Mouse (Mus musculus) megakaryocyte-erythroid progenitor cell, adult 5-6 weeks (primary cell): ENCODE measurements around the gene Gpatch3. TPM values are rescaled to one million over a fixed set of nuclear protein-coding genes. Genes with fewer than 3 reads are reported as not detected.

Experiments
- ATAC-seq: replicated peaks from 2 replicates; pipeline ENCODE4 v1.8.0; 2016; ENCODE audit warnings: mild to moderate bottlenecking, inconsistent platforms; ENCODE audit not compliant: severe bottlenecking, poor library complexity, low FRiP score, low TSS enrichment
- total RNA-seq, 2 experiments: library from RNA; stranded (forward) in 1 of 2; stranded (reverse) in 1 of 2; fragments of 200-1000, 215-1000 nt in 1 of 2; fragments of >200 nt in 1 of 2; fragmentation: Nextera tagmentation in 1 of 2; gene quantifications; 2 replicates each; pipeline ENCODE4 v1.2.3; 2014 to 2017

Gpatch3 gene
- total RNA-seq, 2 experiments from 2014 or later, result 1.2 to 16.9 TPM

- ATAC-seq, result no peak
Observed at GRCm38 (mm10) chr4:133577983-133578382, 3.4 kb downstream of the Gpatch3 start.

DNA sequence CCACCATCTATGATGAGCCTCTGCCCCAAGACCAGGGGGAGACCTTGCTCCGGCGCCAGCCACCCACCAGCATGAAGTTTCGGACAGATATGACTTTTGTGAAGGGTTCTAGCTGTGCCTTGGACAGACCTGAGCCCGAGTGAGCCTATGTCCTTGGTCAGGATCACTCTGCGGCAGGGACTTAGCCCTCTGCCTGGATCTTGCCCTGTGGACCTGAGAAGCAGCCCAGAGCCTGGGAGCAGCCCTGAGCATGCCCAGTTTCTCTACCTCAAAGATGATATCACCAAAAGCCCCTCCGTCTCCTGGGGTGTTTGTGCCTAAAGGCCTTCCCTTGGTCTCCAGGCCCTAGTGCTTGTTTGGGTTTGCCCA lies 9.1 kb downstream of the Gpatch3 start:
- ATAC-seq, result peak; percentile 7

DNA sequence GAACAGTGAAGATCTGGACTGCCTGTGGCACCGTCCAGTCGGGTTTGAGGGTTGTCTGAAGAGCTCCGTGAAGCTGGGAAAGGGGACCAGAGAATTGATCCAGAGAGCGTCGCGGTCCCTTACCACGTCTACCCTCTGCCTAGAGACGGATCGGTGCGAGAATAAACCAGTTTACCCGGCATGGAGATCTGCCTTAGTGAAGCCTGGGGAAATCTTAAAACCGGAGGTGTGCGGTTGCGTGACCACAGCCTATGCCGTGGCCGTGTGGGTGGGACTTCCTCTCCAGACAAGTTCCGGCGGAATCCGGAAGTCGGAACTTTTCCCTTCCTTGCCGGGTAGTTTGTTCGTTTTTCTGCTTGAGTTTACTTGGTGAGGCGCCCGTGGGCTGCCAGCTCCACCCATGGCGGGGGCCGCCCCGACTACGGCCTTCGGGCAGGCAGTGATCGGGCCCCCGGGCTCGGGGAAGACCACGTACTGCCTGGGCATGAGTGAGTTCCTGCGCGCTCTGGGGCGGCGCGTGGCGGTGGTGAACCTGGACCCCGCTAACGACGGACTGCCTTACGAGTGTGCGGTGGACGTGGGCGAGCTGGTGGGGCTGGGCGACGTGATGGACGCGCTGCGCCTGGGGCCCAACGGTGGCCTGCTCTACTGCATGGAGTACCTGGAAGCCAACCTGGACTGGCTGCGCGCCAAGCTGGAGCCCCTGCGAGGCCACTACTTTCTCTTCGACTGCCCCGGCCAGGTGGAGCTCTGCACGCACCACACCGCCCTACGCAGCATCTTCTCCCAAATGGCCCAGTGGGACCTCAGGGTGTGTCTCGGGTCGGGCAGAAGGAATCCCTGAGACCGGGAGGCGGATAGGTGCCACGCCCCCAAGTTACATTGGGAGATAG lies 9.8 kb downstream of the Gpatch3 start, which contains the start of gene Gpn2:
Gene Gpn2 (plus strand): TSS at position 304 of the 893 bp plus-strand sequence.
- peak; percentile 87 for ATAC-seq

DNA sequence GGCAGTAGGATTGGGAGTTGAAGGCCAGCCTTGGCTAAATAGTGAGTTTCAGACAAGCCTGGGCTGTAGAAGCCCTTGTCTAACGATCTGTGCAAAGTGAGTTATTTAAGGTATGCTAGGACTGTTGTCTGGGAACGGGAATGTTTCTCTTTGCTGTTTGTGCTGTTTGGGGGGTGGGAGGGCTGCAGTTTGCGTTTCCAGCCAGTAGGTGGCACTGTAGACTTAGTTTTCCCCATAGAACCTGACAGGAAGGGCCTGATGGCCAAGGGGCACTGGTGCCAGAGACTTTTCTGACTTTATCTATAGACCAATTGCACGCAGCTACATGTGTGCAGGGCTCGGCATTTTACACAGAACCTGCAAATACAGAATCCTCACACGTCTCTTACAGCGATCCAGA lies 18.0 kb downstream of the Gpatch3 start:
- peak; percentile 59 for ATAC-seq

DNA sequence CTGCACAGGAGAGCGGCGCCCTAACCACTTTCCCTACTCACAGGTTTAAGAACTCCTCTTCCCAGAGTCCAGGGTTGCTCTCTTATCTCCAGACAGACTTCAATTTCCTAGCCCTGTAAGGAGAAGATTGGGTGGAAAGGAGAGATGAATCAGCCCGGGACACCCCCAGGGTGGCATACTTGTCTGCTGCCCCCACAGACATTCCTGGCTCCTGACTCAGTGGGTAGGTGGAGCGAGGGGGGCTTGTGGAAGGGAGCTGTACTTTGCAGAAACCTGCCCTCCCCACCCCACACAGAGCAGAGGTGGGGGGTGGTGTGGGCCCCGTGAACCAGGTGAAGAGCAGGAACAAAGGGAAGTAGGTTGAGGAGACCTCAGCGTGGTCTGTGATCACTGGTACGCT lies 21.0 kb downstream of the Gpatch3 start:
- ATAC-seq, result no peak

DNA sequence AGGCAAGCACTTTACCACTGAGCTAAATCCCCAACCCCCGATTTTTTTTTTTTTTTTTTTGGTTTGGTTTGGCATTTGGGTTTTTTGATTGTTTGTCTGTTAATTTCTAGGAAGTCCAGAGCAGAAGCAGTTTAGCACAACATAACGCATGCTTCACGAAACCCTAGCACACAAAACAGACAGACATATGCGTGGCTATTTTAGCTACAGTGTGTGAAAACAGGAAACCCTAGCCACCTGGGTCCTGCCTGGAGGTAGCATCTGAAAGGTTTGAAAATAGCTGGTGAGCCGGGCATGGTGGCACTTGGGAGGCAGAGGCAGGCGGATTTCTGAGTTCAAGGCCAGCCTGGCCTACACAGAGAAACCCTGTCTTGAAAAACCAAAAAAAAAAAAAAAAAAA lies 21.5 kb downstream of the Gpatch3 start:
- no peak for ATAC-seq

GRCm38 (mm10) chr4:133598616-133599015 lies 24.1 kb downstream of the Gpatch3 start:
- ATAC-seq, result no peak

- ATAC-seq, result no peak
Observed at GRCm38 (mm10) chr4:133599116-133599515, 24.6 kb downstream of the Gpatch3 start.

DNA sequence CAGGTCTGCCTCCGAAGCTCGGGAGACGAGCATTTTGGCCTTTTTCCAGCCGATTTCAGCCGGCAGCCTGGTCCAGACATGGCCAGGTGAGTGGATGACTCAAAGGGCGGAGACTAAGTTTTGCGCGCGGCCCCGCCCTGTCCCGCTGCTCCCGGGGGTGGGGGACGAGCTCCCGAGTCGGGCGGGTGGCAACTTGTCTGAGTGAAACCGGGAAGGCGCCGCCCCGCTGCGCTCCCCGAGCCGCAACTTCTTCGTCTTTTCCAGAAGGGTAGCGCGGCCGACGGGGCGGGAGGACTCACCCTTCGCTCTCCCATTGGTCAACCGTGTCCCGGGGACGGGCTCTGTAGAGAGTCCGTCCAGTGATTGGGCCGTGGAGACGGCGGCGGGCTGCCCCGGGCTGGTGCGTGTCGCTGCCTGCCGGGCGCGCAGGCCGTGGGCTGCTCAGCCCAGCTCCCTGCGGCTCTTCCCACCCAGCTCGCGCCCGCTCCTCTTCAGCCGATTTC lies 25.1 kb downstream of the Gpatch3 start:
- ATAC-seq, result peak; percentile 93

- ATAC-seq, result no peak
Observed at GRCm38 (mm10) chr4:133600306-133600705, 25.8 kb downstream of the Gpatch3 start.

DNA sequence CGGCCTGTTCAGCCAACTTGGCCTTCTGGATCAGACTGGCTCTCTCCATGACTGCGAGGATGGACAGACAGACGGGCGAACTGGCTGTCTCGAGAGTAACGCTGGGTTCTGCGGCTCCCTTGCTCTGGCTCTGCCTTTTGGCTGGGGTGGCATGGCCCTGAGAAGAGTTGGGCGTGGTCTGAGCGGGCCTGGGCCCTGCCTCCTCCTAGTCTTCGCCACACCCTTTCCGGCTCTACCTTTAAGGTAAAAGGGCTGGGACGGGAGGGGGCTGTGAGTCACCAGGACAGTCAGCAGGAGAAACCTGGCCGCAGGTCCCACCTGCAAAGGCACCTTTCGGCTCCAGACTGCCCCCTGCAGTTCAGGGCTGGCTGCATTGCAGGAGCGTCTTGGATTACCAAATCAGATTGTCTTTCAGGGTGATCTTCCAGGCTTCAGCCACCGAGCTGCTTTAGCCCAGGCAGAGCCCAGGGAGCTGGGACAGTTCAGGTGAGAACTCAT lies 27.2 kb downstream of the Gpatch3 start, which contains the start of gene Sfn:
Gene Sfn (minus strand): TSS at position 448 of the 498 bp plus-strand sequence.
- peak; percentile 36; the same call in 1 of the 2 replicates for ATAC-seq

GRCm38 (mm10) chr4:133603056-133603455 lies 28.5 kb downstream of the Gpatch3 start:
- ATAC-seq, result no peak

GRCm38 (mm10) chr4:133604175-133604574 lies 29.6 kb downstream of the Gpatch3 start:
- ATAC-seq, result no peak

GRCm38 (mm10) chr4:133604856-133605255 lies 30.3 kb downstream of the Gpatch3 start:
- ATAC-seq, result no peak

DNA sequence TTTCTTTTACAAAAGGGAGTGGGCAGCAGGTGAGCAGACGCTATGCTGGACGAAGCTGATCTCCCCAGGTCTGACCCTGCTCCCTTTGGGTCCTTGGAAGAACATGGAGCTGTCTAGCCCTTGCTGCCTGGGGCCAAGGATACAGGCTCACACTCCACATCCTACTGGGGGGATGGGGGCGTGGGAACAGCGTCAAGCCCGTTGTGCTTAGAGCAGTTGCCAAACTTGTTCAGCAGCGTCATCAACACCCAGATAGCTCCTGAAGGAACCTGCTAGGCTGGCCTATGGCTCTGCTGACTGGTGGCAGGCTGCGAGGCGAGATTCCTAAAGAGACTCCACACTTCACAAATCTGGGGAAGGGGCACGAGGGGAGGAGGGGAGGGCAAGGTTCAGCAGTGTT lies 30.8 kb downstream of the Gpatch3 start:
- ATAC-seq, result no peak

- ATAC-seq, result no peak
Observed at GRCm38 (mm10) chr4:133607284-133607683, 32.7 kb downstream of the Gpatch3 start.

DNA sequence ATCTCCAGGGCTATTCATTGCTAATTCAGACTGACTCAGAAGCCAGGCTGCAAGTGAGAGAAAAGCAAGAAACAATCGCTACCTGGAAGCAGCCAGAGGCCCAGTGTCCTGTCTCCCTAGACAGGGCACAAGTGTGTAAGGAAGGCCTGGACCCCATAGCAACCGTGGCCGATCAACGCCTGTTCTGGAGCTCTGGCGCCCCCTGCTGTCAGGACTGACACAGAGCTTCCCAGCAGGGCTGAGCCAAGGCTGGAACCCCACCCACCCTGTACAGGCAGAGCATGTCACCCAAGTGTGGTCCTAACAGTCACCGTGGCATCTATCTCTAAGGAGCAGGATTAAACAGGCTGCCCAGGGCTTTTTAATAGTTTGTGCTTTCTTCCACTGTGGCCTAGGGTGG lies 35.2 kb downstream of the Gpatch3 start:
- ATAC-seq, result peak; percentile 76

GRCm38 (mm10) chr4:133611815-133612214 lies 37.3 kb downstream of the Gpatch3 start:
- ATAC-seq, result no peak

- no peak for ATAC-seq
Observed at GRCm38 (mm10) chr4:133612416-133612815, 37.9 kb downstream of the Gpatch3 start.

- no peak for ATAC-seq
Observed at GRCm38 (mm10) chr4:133613026-133613425, 38.5 kb downstream of the Gpatch3 start.

DNA sequence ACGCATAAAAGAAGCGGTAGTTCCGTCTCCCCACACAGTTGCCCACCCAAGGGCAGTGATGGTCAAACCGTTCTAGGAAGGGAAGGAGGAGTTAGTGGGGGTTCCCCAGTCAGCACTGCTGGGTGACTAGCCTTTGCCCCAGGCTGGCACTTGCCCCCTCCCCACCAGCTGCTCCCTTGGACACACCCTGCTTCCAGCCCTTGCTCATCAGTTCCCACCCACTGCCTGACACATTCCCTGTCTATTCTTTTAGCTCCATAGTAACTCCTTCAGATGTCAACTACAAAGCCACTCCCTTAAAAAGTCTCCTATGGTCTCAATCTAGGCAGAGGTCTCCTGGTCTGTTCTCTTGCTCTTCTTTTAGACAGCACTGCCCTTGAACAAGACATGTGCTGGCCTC lies 39.3 kb downstream of the Gpatch3 start:
- ATAC-seq, result no peak
